9 mouse cellular contexts compared by ENCODE assay signal in genomic region chr5:77015544-77016482, GRCm38 (mm10). TPM values are rescaled to one million over a fixed set of nuclear protein-coding genes. Genes with fewer than 3 reads are reported as not detected.
A peak's percentile ranks its signal among the peaks of the same experiment; 100 is the strongest.
DNase-seq lines count a peak whose midpoint lies in the region; ATAC-seq and TF ChIP-seq lines count a peak whose summit lies in the region.
"Had no signal": no experiment of that assay in that cellular context is flagged by ENCODE, and none has a peak within 500 bp of the region (broad histone marks: within the 10 kb centered on the region; RNA-seq: fewer than 3 reads in every experiment).

Gene Thegl, plus strand, starts transcription at chr5:77016023.

- H3K27ac ChIP-seq in ES-Bruce4 (ENCODE audit: insufficient read depth, low read length) = no peak within 1 kb of the TSS
- no peak within 1 kb of the TSS for H3K27ac ChIP-seq in forebrain, embryonic 14.5 days (ENCODE audit: low read depth, low read length)
- no peak within 1 kb of the TSS for H3K27ac ChIP-seq in liver, embryonic 16.5 days (ENCODE audit: low read length)
- no peak within 1 kb of the TSS for H3K27ac ChIP-seq in neural tube, embryonic 11.5 days (ENCODE audit: low read depth, low read length)
- H3K27ac ChIP-seq in stomach, embryonic 15.5 days = no peak within 1 kb of the TSS

- WGBS in forebrain, embryonic 14.5 days = 10% methylated on average over 57 of the region's 57 CpGs
- 16% methylated on average over 57 of the region's 57 CpGs for WGBS in liver, embryonic 16.5 days (ENCODE audit: insufficient replicate concordance)
- 9% methylated on average over 57 of the region's 57 CpGs for WGBS in neural tube, embryonic 11.5 days
- WGBS in stomach, embryonic 15.5 days = 14% methylated on average over 57 of the region's 57 CpGs

- peak within 1 kb of the TSS; percentile 55 for H3K4me3 ChIP-seq in ES-Bruce4 (ENCODE audit: low read depth, low read length)
- peak within 1 kb of the TSS; percentile 48 for H3K4me3 ChIP-seq in forebrain, embryonic 14.5 days (ENCODE audit: low read depth, low read length)
- H3K4me3 ChIP-seq in liver, embryonic 16.5 days (ENCODE audit: low read depth, low read length) = peak within 1 kb of the TSS; percentile 60
- peak within 1 kb of the TSS; percentile 42 for H3K4me3 ChIP-seq in neural tube, embryonic 11.5 days (ENCODE audit: low read depth, low read length)
- H3K4me3 ChIP-seq in stomach, embryonic 15.5 days (replicated peaks) = peak within 1 kb of the TSS; percentile 40

- no peaks in the 10 kb centered on the region for H3K36me3 ChIP-seq in ES-Bruce4 (ENCODE audit: control insufficient read depth, insufficient read depth, low read length, poor library complexity, severe bottlenecking)
- H3K36me3 ChIP-seq in forebrain, embryonic 14.5 days (ENCODE audit: control insufficient read depth, insufficient read depth, low read length) = no peaks in the 10 kb centered on the region
- no peaks in the 10 kb centered on the region for H3K36me3 ChIP-seq in liver, embryonic 16.5 days (ENCODE audit: control insufficient read depth, insufficient read depth)
- H3K36me3 ChIP-seq in neural tube, embryonic 11.5 days (ENCODE audit: control insufficient read depth, insufficient read depth, low read length) = no peaks in the 10 kb centered on the region
- no peaks in the 10 kb centered on the region for H3K36me3 ChIP-seq in stomach, embryonic 15.5 days

- TF ChIP-seq POLR2A in ES-Bruce4 (IDR thresholded peaks at IDR 0.05; ENCODE audit: insufficient read depth, low read length) = no peak

- 0 out of 2 replicates have a peak, but pooled peaks cover 3% of the 10 kb centered on the region for H3K27me3 ChIP-seq in ES-Bruce4 (ENCODE audit: control insufficient read depth, insufficient read depth, low read length, poor library complexity, severe bottlenecking)
- 0 out of 2 replicates have a peak, but pooled peaks cover 2% of the 10 kb centered on the region for H3K27me3 ChIP-seq in forebrain, embryonic 14.5 days (replicated peaks; ENCODE audit: control insufficient read depth, insufficient read depth, low read length)
- H3K27me3 ChIP-seq in liver, embryonic 16.5 days (ENCODE audit: control insufficient read depth, insufficient read depth, low read depth, low read length) = no peaks in the 10 kb centered on the region
- H3K27me3 ChIP-seq in neural tube, embryonic 11.5 days (ENCODE audit: control insufficient read depth, insufficient read depth, low read length) = no peaks in the 10 kb centered on the region
- H3K27me3 ChIP-seq in stomach, embryonic 15.5 days (replicated peaks) = no peaks in the 10 kb centered on the region

- H3K9ac ChIP-seq in ES-Bruce4 (ENCODE audit: low read depth, poor library complexity, severe bottlenecking) = 0 out of 2 replicates have a peak within 1 kb of the TSS, but pooled peaks have one; percentile 3
- H3K9ac ChIP-seq in forebrain, embryonic 14.5 days (ENCODE audit: low read length) = peak within 1 kb of the TSS; percentile 50
- H3K9ac ChIP-seq in liver, embryonic 16.5 days (ENCODE audit: low read depth, low read length) = peak within 1 kb of the TSS; percentile 38; the same call in 1 of the 2 replicates
- H3K9ac ChIP-seq in neural tube, embryonic 11.5 days (ENCODE audit: low read length) = no peak within 1 kb of the TSS
- H3K9ac ChIP-seq in stomach, embryonic 15.5 days = no peak within 1 kb of the TSS

- no peaks in the 10 kb centered on the region for H3K4me1 ChIP-seq in ES-Bruce4 (ENCODE audit: control insufficient read depth, insufficient read depth, low read length)
- no peaks in the 10 kb centered on the region for H3K4me1 ChIP-seq in forebrain, embryonic 14.5 days (ENCODE audit: control insufficient read depth, insufficient read depth, low read length)
- H3K4me1 ChIP-seq in liver, embryonic 16.5 days (ENCODE audit: control insufficient read depth, low read depth, low read length) = peaks cover 8% of the 10 kb centered on the region
- no peaks in the 10 kb centered on the region for H3K4me1 ChIP-seq in neural tube, embryonic 11.5 days (ENCODE audit: control insufficient read depth, insufficient read depth, low read length)
- no peaks in the 10 kb centered on the region for H3K4me1 ChIP-seq in stomach, embryonic 15.5 days

- peak; percentile 47 for DNase-seq in cerebellum, adult 11-12 months
- peak; percentile 89 for DNase-seq in forebrain, embryonic 14.5 days (ENCODE audit: low spot score)
- peak; percentile 75 to 79 for DNase-seq in heart, postnatal 10 days
- peak; percentile 85 to 90 for DNase-seq in kidney, postnatal 4 days
- DNase-seq in neural tube, embryonic 11.5 days (ENCODE audit: low spot score) = peak; percentile 85

- peaks cover 18% of the 10 kb centered on the region for H3K9me3 ChIP-seq in ES-Bruce4 (replicated peaks; ENCODE audit: control insufficient read depth, insufficient read depth, low read length, poor library complexity, severe bottlenecking)
- no peaks in the 10 kb centered on the region for H3K9me3 ChIP-seq in forebrain, embryonic 14.5 days (replicated peaks; ENCODE audit: control insufficient read depth, low read length)
- no peaks in the 10 kb centered on the region for H3K9me3 ChIP-seq in liver, embryonic 16.5 days (replicated peaks; ENCODE audit: control insufficient read depth, low read length)
- H3K9me3 ChIP-seq in neural tube, embryonic 11.5 days (ENCODE audit: control insufficient read depth, low read length) = no peaks in the 10 kb centered on the region
- H3K9me3 ChIP-seq in stomach, embryonic 15.5 days = no peaks in the 10 kb centered on the region

- H3K4me2 ChIP-seq in forebrain, embryonic 14.5 days (ENCODE audit: low read length) = peak within 1 kb of the TSS; percentile 74
- H3K4me2 ChIP-seq in liver, embryonic 16.5 days (ENCODE audit: low read depth, low read length) = peak within 1 kb of the TSS; percentile 92
- peak within 1 kb of the TSS; percentile 70 for H3K4me2 ChIP-seq in neural tube, embryonic 11.5 days (ENCODE audit: low read depth)
- H3K4me2 ChIP-seq in stomach, embryonic 15.5 days = peak within 1 kb of the TSS; percentile 75

- peak; percentile 99 for ATAC-seq in forebrain, embryonic 14.5 days
- ATAC-seq in liver, embryonic 16.5 days (ENCODE audit: low read depth) = peak; percentile 98
- ATAC-seq in neural tube, embryonic 11.5 days (ENCODE audit: insufficient read depth, low FRiP score, low TSS enrichment) = peak; percentile 97
- peak; percentile 97 for ATAC-seq in stomach, embryonic 15.5 days (ENCODE audit: insufficient read depth, low FRiP score, low read depth)

- intact Hi-C loops in heart, postnatal 10 days (cut with DNase I) = no loop called here

- no peak for TF ChIP-seq EP300 in ES-Bruce4 (IDR thresholded peaks at IDR 0.05; ENCODE audit: insufficient read depth, low read depth, low read length)

- TF ChIP-seq CTCF in ES-Bruce4 (IDR thresholded peaks at IDR 0.05; ENCODE audit: low read depth, low read length) = no peak

RNA-seq across cellular contexts. Expression of gene Thegl, which starts in this region (rescaled TPM):
- not detected in 2 replicates for polyA plus RNA-seq in ES-Bruce4 (2011; ENCODE audit: insufficient read depth, insufficient read length, low read depth, missing spikeins)
- polyA plus RNA-seq in forebrain, embryonic 14.5 days (2014; fragmentation: Nextera tagmentation; extraction: Ambion mirVana) = 0.26 and 0.33 TPM in 2 replicates
- total RNA-seq in heart, postnatal 10 days (2021) = not detected
- polyA plus RNA-seq in liver, embryonic 16.5 days (2015; fragmentation: Nextera tagmentation; extraction: Ambion mirVana) = 0.22 and 0.43 TPM in 2 replicates
- 0.28 TPM in 1 of 2 replicates, not detected in the other for polyA plus RNA-seq in neural tube, embryonic 11.5 days (2014; fragmentation: Nextera tagmentation; extraction: Ambion mirVana)
- 0.22 and 0.48 TPM in 2 replicates for polyA plus RNA-seq in stomach, embryonic 15.5 days (2015; fragmentation: Nextera tagmentation; extraction: Ambion mirVana)
- total RNA-seq: MEL had no signal

Comparison
In these comparisons a context has a peak if more than half of its experiments do, and no peak if none do; other contexts are left out.
1. Peak in DNase-seq, ATAC-seq, H3K4me3 ChIP-seq, H3K9ac ChIP-seq and H3K4me2 ChIP-seq in forebrain, embryonic 14.5 days; RNA of the gene not detected or under 1 TPM.
2. Peak in DNase-seq in heart, postnatal 10 days; RNA of the gene not detected or under 1 TPM.
3. Peak in ATAC-seq, H3K4me3 ChIP-seq, H3K9ac ChIP-seq and H3K4me2 ChIP-seq in liver, embryonic 16.5 days; RNA of the gene not detected or under 1 TPM.
4. Peak in DNase-seq, ATAC-seq, H3K4me3 ChIP-seq and H3K4me2 ChIP-seq in neural tube, embryonic 11.5 days; RNA of the gene not detected or under 1 TPM.
5. Peak in ATAC-seq, H3K4me3 ChIP-seq and H3K4me2 ChIP-seq in stomach, embryonic 15.5 days; RNA of the gene not detected or under 1 TPM.